Mouse (Mus musculus) kidney, adult 11 months (tissue): ENCODE measurements around the gene Slc24a2.
A peak's percentile ranks its signal among the peaks of the same experiment; 100 is the strongest.

Experiments
- DNase-seq: peaks from one replicate; pipeline ENCODE4 v3.0.0; 2022

Slc24a2 gene

GRCm38 (mm10) chr4:87109331-87110059, 120.8 kb downstream of the Slc24a2 start:
- no peak for DNase-seq

- no peak for DNase-seq
Observed at GRCm38 (mm10) chr4:87100936-87101335, 129.3 kb downstream of the Slc24a2 start.

GRCm38 (mm10) chr4:87096186-87096585, 134.1 kb downstream of the Slc24a2 start:
- DNase-seq, result no peak

- no peak for DNase-seq
Observed at GRCm38 (mm10) chr4:87093612-87094011, 136.7 kb downstream of the Slc24a2 start.

GRCm38 (mm10) chr4:87090841-87091240, 139.4 kb downstream of the Slc24a2 start:
- no peak for DNase-seq

- DNase-seq, result no peak
Observed at GRCm38 (mm10) chr4:87088713-87089112, 141.6 kb downstream of the Slc24a2 start.

- no peak for DNase-seq
Observed at GRCm38 (mm10) chr4:87087597-87087996, 142.7 kb downstream of the Slc24a2 start.

- DNase-seq, result no peak
Observed at GRCm38 (mm10) chr4:87086933-87087577, 143.2 kb downstream of the Slc24a2 start.

- DNase-seq, result no peak
Observed at GRCm38 (mm10) chr4:87081321-87081720, 149.0 kb downstream of the Slc24a2 start.

GRCm38 (mm10) chr4:87079305-87079704, 151.0 kb downstream of the Slc24a2 start:
- no peak for DNase-seq

- DNase-seq, result peak; percentile 58
Observed at GRCm38 (mm10) chr4:87078726-87079125, 151.6 kb downstream of the Slc24a2 start.

- no peak for DNase-seq
Observed at GRCm38 (mm10) chr4:87075761-87076160, 154.5 kb downstream of the Slc24a2 start.

- DNase-seq, result no peak
Observed at GRCm38 (mm10) chr4:87068121-87068520, 162.2 kb downstream of the Slc24a2 start.

- no peak for DNase-seq
Observed at GRCm38 (mm10) chr4:87065227-87065626, 165.1 kb downstream of the Slc24a2 start.

- no peak for DNase-seq
Observed at GRCm38 (mm10) chr4:87064561-87064960, 165.7 kb downstream of the Slc24a2 start.

- DNase-seq, result no peak
Observed at GRCm38 (mm10) chr4:87062771-87063253, 167.5 kb downstream of the Slc24a2 start.

- DNase-seq, result no peak
Observed at GRCm38 (mm10) chr4:87061696-87062095, 168.6 kb downstream of the Slc24a2 start.

GRCm38 (mm10) chr4:87057572-87057971, 172.7 kb downstream of the Slc24a2 start:
- DNase-seq, result no peak

- no peak for DNase-seq
Observed at GRCm38 (mm10) chr4:87055768-87056167, 174.5 kb downstream of the Slc24a2 start.

GRCm38 (mm10) chr4:87052881-87053280, 177.4 kb downstream of the Slc24a2 start:
- no peak for DNase-seq

GRCm38 (mm10) chr4:87049061-87049460, 181.2 kb downstream of the Slc24a2 start:
- no peak for DNase-seq

- DNase-seq, result no peak
Observed at GRCm38 (mm10) chr4:87047131-87047530, 183.1 kb downstream of the Slc24a2 start.

- DNase-seq, result no peak
Observed at GRCm38 (mm10) chr4:87043296-87043695, 187.0 kb downstream of the Slc24a2 start.

- DNase-seq, result no peak
Observed at GRCm38 (mm10) chr4:87041412-87041997, 188.8 kb downstream of the Slc24a2 start.
